Mouse (Mus musculus): Measurements from ENCODE around the gene Prrt2. TPM values are rescaled to one million over a fixed set of nuclear protein-coding genes. Genes with fewer than 3 reads are reported as not detected.
A peak's percentile ranks its signal among the peaks of the same experiment; 100 is the strongest.

The Prrt2 gene
- polyA plus RNA-seq, 1 experiment from 2014 or later = 28.9 TPM

DNA sequence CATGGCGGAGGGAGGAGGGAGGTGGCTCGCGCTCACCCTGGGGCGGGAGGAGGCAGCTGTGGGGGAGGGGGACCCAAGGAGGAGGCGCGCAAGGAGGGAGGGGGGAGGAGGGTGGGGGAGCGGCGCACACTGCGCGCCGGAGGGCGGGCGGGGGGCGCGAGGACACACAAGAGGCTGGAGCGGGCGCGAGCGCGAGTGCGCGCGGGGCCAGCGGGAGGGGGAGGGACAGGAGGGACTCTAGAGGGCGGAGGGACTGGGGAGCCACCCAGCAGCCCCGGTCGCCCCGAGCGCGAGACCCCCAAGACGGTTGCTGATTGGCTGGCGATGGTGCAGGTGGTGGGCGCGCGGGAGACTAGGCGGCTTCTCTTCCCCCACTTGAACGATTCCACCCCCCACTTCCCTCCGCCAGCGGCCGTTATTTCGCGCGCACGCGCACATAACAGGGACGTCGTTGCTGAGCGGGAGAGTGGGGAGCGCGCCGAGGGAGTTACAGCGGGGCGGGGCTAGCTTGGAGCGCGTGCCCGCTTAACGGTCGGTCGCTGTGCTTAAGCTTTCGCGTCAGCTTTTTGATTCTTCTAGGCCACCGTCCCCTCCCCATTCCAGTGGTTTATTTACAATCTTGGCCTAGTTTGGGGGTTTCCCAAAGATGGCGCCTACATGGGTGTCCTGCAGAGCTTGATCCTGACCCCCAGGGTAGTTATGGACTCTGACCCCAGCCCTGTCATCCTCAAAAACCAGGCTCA lies 6.1 kb upstream of the Prrt2 start, which contains the start of gene Maz:
Gene Maz, minus strand, starts transcription at position 54 of the 743 bp plus-strand sequence.
- under 1% methylated on average over 57 of the region's 63 CpGs for WGBS
- Histone ChIP-seq H3K9ac (replicated peaks; ENCODE audit: low read length) (peak within 1 kb of the TSS; percentile 99), H3K4me1 (ENCODE audit: control insufficient read depth, insufficient read depth, low read length) (peaks cover 28% of the 10 kb centered on the region), H3K9me3 (ENCODE audit: control insufficient read depth, low read length) (no peaks in the 10 kb centered on the region), H3K36me3 (ENCODE audit: control insufficient read depth, insufficient read depth, low read length) (peaks cover 30% of the 10 kb centered on the region), H3K27me3 (ENCODE audit: control insufficient read depth, insufficient read depth, low read length) (no peaks in the 10 kb centered on the region), H3K4me2 (ENCODE audit: low read length) (peak within 1 kb of the TSS; percentile 91), H3K4me3 (replicated peaks; ENCODE audit: low read depth, low read length) (peak within 1 kb of the TSS; percentile 95), H3K27ac (replicated peaks; ENCODE audit: low read depth, low read length) (peak within 1 kb of the TSS; percentile 100)
- DNase-seq = peak; percentile 100
- peak; percentile 93 for ATAC-seq (ENCODE audit: low FRiP score, low TSS enrichment)

DNA sequence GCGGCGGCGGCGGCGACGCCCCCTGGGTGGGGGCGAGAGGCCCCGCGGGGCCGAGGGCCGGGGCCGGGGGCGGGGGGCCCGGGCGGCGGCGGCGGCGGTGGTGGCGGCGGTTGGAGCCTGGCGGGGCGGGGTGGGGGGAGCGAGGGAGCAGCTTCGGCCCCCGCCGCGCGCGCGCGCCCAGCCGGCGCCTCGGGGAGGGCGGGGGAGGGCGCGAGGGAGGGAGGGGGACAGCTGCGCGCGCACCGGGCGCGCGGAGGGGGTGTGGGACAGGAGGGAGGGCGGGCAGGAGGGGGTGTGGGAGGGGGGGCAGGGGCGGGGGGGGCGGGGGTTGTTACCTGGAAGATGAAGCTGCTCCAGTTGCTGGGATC lies 5.6 kb upstream of the Prrt2 start:
- no peaks in the 10 kb centered on the region for H3K9me3 ChIP-seq (ENCODE audit: control insufficient read depth, low read length)
- H3K4me1 ChIP-seq (ENCODE audit: control insufficient read depth, insufficient read depth, low read length) = peaks cover 30% of the 10 kb centered on the region
- 6% methylated on average over 6 of the region's 48 CpGs for WGBS
- peak overlapping the region; percentile 100 for H3K27ac ChIP-seq (replicated peaks; ENCODE audit: low read depth, low read length)
- H3K27me3 ChIP-seq (ENCODE audit: control insufficient read depth, insufficient read depth, low read length) = no peaks in the 10 kb centered on the region
- H3K4me3 ChIP-seq (replicated peaks; ENCODE audit: low read depth, low read length) = peak overlapping the region; percentile 95
- DNase-seq = no peak
- H3K9ac ChIP-seq (replicated peaks; ENCODE audit: low read length) = peak overlapping the region; percentile 99
- H3K4me2 ChIP-seq (ENCODE audit: low read length) = peak overlapping the region; percentile 91
- peaks cover 35% of the 10 kb centered on the region for H3K36me3 ChIP-seq (ENCODE audit: control insufficient read depth, insufficient read depth, low read length)
- ATAC-seq (ENCODE audit: low FRiP score, low TSS enrichment) = no peak; the same call in 1 of the 2 replicates

DNA sequence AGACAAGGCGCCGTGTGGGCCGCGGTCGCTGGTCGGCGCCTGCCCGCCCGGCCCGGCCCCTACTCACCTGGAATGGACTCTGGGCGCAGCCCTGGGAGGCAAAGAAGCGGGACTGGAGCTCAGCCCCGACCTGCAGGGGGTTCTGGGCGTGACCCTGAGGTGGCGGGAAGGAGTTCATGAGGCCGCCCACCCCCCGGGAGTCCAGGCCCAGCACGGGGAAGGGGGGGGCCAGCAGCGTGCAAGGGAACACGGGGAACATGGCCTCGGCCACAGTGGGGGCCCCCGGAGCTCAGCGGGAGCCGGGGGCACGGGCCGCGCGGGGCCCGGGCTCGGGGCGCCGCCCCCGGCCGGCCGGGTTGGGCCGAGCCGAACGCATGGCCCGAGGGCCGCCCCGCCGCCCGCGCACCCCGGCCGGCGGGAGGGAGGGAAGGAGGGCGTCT lies 5.2 kb upstream of the Prrt2 start:
- Histone ChIP-seq H3K27ac (replicated peaks; ENCODE audit: low read depth, low read length) (peak overlapping the region; percentile 100), H3K27me3 (ENCODE audit: control insufficient read depth, insufficient read depth, low read length) (no peaks in the 10 kb centered on the region), H3K4me3 (replicated peaks; ENCODE audit: low read depth, low read length) (peak overlapping the region; percentile 95), H3K9ac (replicated peaks; ENCODE audit: low read length) (peak overlapping the region; percentile 99), H3K9me3 (ENCODE audit: control insufficient read depth, low read length) (no peaks in the 10 kb centered on the region), H3K4me1 (ENCODE audit: control insufficient read depth, insufficient read depth, low read length) (peaks cover 34% of the 10 kb centered on the region), H3K36me3 (ENCODE audit: control insufficient read depth, insufficient read depth, low read length) (peaks cover 35% of the 10 kb centered on the region), H3K4me2 (ENCODE audit: low read length) (peak overlapping the region; percentile 91)
- ATAC-seq (ENCODE audit: low FRiP score, low TSS enrichment) (peak; percentile 27), DNase-seq (no peak)
- WGBS = 0% methylated on average over 36 of the region's 48 CpGs

DNA sequence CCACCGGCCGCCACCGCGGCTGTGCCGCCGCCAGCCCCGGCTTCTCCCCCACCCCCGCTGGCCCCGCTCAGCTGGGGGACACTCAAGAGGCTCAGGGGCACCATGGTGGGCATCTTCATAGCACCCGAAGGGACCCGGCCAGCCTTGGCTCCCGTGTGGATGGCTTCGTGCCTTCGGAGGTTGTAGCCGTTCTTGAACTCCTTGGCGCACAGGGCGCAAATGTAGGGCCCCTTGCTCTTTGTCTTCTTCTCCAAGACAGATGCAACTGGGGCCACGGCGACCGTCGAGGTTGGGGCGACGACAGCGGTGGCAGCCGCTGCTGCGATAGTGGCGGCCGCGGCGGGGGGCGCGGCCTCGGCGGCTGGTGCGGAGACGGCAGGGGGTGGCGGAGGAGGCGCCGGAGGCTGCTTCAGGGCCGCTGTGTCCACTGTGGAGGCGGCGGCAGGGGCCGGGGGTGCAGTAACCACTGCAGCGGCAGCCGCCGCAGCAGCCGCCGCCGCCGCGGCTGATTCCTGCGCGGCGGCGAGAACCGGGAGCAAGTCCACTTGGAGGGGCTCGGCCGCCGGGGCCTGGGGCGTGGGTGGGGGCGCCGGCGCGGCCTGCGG lies 4.6 kb upstream of the Prrt2 start:
- no peaks in the 10 kb centered on the region for H3K9me3 ChIP-seq (ENCODE audit: control insufficient read depth, low read length)
- peaks cover 36% of the 10 kb centered on the region for H3K4me1 ChIP-seq (ENCODE audit: control insufficient read depth, insufficient read depth, low read length)
- H3K27me3 ChIP-seq (ENCODE audit: control insufficient read depth, insufficient read depth, low read length) = no peaks in the 10 kb centered on the region
- H3K36me3 ChIP-seq (ENCODE audit: control insufficient read depth, insufficient read depth, low read length) = peaks cover 35% of the 10 kb centered on the region
- peak overlapping the region; percentile 99 for H3K9ac ChIP-seq (replicated peaks; ENCODE audit: low read length)
- peak overlapping the region; percentile 95 for H3K4me3 ChIP-seq (replicated peaks; ENCODE audit: low read depth, low read length)
- DNase-seq (peak; percentile 72), ATAC-seq (ENCODE audit: low FRiP score, low TSS enrichment) (no peak)
- peak overlapping the region; percentile 91 for H3K4me2 ChIP-seq (ENCODE audit: low read length)
- under 1% methylated on average over 62 of the region's 65 CpGs for WGBS
- peak overlapping the region; percentile 100 for H3K27ac ChIP-seq (replicated peaks; ENCODE audit: low read depth, low read length)

- Histone ChIP-seq H3K4me1 (ENCODE audit: control insufficient read depth, insufficient read depth, low read length) (peaks cover 43% of the 10 kb centered on the region), H3K4me3 (replicated peaks; ENCODE audit: low read depth, low read length) (peak overlapping the region; percentile 95), H3K4me2 (ENCODE audit: low read length) (peak overlapping the region; percentile 91), H3K9me3 (ENCODE audit: control insufficient read depth, low read length) (no peaks in the 10 kb centered on the region), H3K9ac (replicated peaks; ENCODE audit: low read length) (peak overlapping the region; percentile 99), H3K27ac (replicated peaks; ENCODE audit: low read depth, low read length) (peak overlapping the region; percentile 100), H3K27me3 (ENCODE audit: control insufficient read depth, insufficient read depth, low read length) (no peaks in the 10 kb centered on the region), H3K36me3 (ENCODE audit: control insufficient read depth, insufficient read depth, low read length) (peaks cover 31% of the 10 kb centered on the region)
- WGBS = under 1% methylated on average over 30 of the region's 30 CpGs
- DNase-seq (peak; percentile 88), ATAC-seq (ENCODE audit: low FRiP score, low TSS enrichment) (peak; percentile 14; the same call in 1 of the 2 replicates)
Measured at GRCm38 (mm10) chr7:127024755-127025555, 3.9 kb upstream of the Prrt2 start.

DNA sequence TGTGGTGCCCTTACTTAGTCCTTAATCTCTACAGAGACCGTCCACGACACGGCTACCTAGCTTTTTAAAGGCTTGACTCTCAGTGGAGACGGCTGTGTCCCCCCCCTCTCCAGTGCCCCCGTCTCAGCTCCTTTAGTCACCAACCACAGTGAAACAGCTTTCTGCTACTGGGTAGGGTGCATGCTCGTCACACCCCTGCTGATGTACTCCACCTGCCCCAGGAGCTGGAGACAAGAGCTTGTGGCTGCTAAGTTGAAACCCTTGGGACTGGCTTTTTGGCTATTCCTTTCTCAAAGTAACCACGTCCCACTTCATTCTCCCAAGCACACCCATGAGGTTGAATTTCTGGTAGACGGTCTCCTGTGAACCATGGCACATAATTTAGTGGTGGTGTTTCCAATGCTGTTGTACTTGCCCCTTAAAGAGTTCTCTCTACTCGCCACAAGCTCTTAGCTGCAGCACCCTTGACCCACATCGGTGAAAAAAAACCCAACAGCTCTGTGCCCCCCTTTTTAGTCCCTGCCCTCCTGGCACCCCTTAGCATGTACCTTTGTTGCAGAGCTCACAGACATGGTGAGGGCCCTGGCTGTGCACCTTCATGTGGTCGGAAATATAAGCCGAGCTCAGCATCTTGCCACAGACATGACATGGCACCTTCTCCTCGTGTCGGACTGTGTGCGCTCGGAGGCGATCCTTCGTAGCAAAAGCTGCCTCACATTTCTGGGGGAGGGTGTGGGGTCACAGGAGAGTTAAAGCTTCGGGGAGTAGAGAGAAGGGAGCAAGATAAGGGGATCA lies 3.1 kb upstream of the Prrt2 start:
- no peak for DNase-seq
- ATAC-seq (ENCODE audit: low FRiP score, low TSS enrichment) = no peak

DNA sequence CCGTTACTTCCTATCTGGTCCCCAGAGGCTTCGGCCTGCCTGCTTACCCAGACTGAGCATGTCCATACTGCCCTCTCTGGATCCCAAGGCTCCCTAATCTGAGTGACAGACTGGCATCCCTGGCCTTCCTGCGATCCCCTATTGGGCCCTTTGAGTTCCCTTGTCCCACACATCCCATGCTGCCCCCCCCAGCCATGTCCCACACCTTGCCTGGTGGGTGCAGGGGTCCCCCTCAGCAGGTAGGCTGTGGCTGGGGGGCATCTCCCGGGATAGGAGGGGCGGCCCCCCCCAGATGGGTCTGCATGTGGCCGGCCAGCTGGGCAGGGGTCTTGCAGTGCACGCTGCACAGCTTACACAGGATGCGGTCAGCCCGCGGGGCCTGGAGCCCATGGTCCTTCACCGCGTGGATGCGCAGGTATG lies 2.3 kb upstream of the Prrt2 start:
- Histone ChIP-seq H3K4me2 (ENCODE audit: low read length) (peak overlapping the region; percentile 91), H3K27me3 (ENCODE audit: control insufficient read depth, insufficient read depth, low read length) (no peaks in the 10 kb centered on the region), H3K27ac (replicated peaks; ENCODE audit: low read depth, low read length) (peak overlapping the region; percentile 100; the same call in 1 of the 2 replicates), H3K4me1 (ENCODE audit: control insufficient read depth, insufficient read depth, low read length) (peaks cover 52% of the 10 kb centered on the region), H3K4me3 (replicated peaks; ENCODE audit: low read depth, low read length) (peak overlapping the region; percentile 95), H3K36me3 (ENCODE audit: control insufficient read depth, insufficient read depth, low read length) (peaks cover 31% of the 10 kb centered on the region), H3K9me3 (ENCODE audit: control insufficient read depth, low read length) (no peaks in the 10 kb centered on the region), H3K9ac (replicated peaks; ENCODE audit: low read length) (peak overlapping the region; percentile 99; the same call in 1 of the 2 replicates)
- 67% methylated on average over 13 of the region's 13 CpGs for WGBS
- peak; percentile 27 for DNase-seq
- ATAC-seq (ENCODE audit: low FRiP score, low TSS enrichment) = no peak

More for the DNA sequence above, 3.1 kb upstream of the Prrt2 start:
- Histone ChIP-seq H3K27ac (replicated peaks; ENCODE audit: low read depth, low read length) (peak overlapping the region; percentile 100), H3K4me2 (ENCODE audit: low read length) (peak overlapping the region; percentile 91), H3K4me3 (replicated peaks; ENCODE audit: low read depth, low read length) (peak overlapping the region; percentile 95), H3K9me3 (ENCODE audit: control insufficient read depth, low read length) (no peaks in the 10 kb centered on the region), H3K4me1 (ENCODE audit: control insufficient read depth, insufficient read depth, low read length) (peaks cover 50% of the 10 kb centered on the region), H3K27me3 (ENCODE audit: control insufficient read depth, insufficient read depth, low read length) (no peaks in the 10 kb centered on the region), H3K9ac (replicated peaks; ENCODE audit: low read length) (peak overlapping the region; percentile 99), H3K36me3 (ENCODE audit: control insufficient read depth, insufficient read depth, low read length) (peaks cover 31% of the 10 kb centered on the region)
- WGBS = 14% methylated on average over 19 of the region's 19 CpGs

Data from midbrain, embryonic 14.5 days (tissue).